Mouse (Mus musculus) small intestine, adult 2 months (tissue): Measurements from ENCODE around the gene Ankrd65.

Source experiments
- CTCF ChIP-seq: fragments of 200-500 bp; IDR thresholded peaks from 2 replicates; pipeline ENCODE4 v1.5.1; 2012; ENCODE audit warnings: low read depth, mild to moderate bottlenecking, control low read depth, inconsistent platforms, low read length, moderate library complexity, mixed read lengths; ENCODE audit not compliant: insufficient replicate concordance, insufficient read length; ENCODE audit errors: extremely low read depth
- POLR2A ChIP-seq: fragments of 200-500 bp; IDR thresholded peaks from 2 replicates; pipeline ENCODE4 v1.6.1; 2012; ENCODE audit warnings: low read depth, mild to moderate bottlenecking, control low read depth, inconsistent platforms, low read length, moderate library complexity

DNA sequence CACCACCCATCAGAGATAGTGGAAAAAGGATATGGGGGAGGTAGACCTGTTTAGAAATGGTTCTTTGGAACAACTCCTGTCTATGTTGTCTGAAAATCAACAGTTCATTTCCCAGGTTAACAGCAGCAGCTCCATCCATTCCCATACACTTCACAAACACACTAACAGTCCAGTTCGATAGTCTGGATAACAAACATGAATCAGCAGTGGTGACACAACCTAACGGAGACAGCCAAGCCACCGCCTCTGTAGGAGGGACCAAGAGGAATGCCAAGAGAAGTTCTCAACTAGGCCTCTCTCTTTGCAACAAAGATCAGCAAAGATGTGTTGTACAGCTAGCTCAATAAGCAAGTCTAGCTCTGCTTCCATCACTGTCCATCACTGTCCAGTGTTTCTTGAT lies 27.9 kb upstream of the Ankrd65 start:
- no peak for TF ChIP-seq POLR2A
- no peak for TF ChIP-seq CTCF
